Mouse (Mus musculus): ENCODE measurements around the gene Adgrf5. TPM values are rescaled to one million over a fixed set of nuclear protein-coding genes. Genes with fewer than 3 reads are reported as not detected.
A peak's percentile ranks its signal among the peaks of the same experiment; 100 is the strongest.
"Not testable (repeated sequence)": the region's sequence is repeated elsewhere in the genome, so short reads cannot be mapped to it uniquely, and the experiment has no call there.

Adgrf5 gene
- polyA plus RNA-seq (2015; fragmentation: Nextera tagmentation; extraction: Ambion mirVana) = 11.6 and 11.8 TPM in 2 replicates

- Histone ChIP-seq H3K9ac (no peak within 1 kb of the TSS), H3K27ac (0 out of 2 replicates have a peak within 1 kb of the TSS, but pooled peaks have one; percentile 27)
- WGBS = 23% methylated on average over 16 of the region's 16 CpGs
These were observed at the start of gene Adgrf5 for GRCm38 (mm10) chr17:43359826-43360619. Gene Adgrf5, plus strand, starts transcription at chr17:43360451.

GRCm38 (mm10) chr17:43325986-43326671, 34.1 kb upstream of the Adgrf5 start:
- Histone ChIP-seq H3K4me2 (replicated peaks) (peak overlapping the region; percentile 65; the same call in 1 of the 2 replicates), H3K27me3 (replicated peaks) (no peaks in the 10 kb centered on the region), H3K9me3 (no peaks in the 10 kb centered on the region), H3K9ac (no peak overlapping the region), H3K36me3 (no peaks in the 10 kb centered on the region), H3K27ac (no peak overlapping the region), H3K4me3 (replicated peaks) (no peak overlapping the region), H3K4me1 (replicated peaks) (0 out of 2 replicates have a peak, but pooled peaks cover 2% of the 10 kb centered on the region)
- peak; percentile 69 for ATAC-seq
- 48% methylated on average over 7 of the region's 7 CpGs for WGBS

More at GRCm38 (mm10) chr17:43359826-43360619, at the start of gene Adgrf5:
- H3K36me3 ChIP-seq = no peaks in the 10 kb centered on the region
- peak within 1 kb of the TSS; percentile 49 for H3K4me2 ChIP-seq (replicated peaks)
- 0 out of 2 replicates have a peak, but pooled peaks cover 9% of the 10 kb centered on the region for H3K4me1 ChIP-seq (replicated peaks)
- H3K9me3 ChIP-seq = no peaks in the 10 kb centered on the region
- ATAC-seq = peak; percentile 80
- no peaks in the 10 kb centered on the region for H3K27me3 ChIP-seq (replicated peaks)
- H3K4me3 ChIP-seq (replicated peaks) = peak within 1 kb of the TSS; percentile 26

- peak overlapping the region; percentile 3; the same call in 1 of the 2 replicates for H3K9ac ChIP-seq
- H3K4me2 ChIP-seq (replicated peaks) = peak overlapping the region; percentile 65
- 0 out of 2 replicates have a peak, but pooled peaks cover 2% of the 10 kb centered on the region for H3K4me1 ChIP-seq (replicated peaks)
- H3K9me3 ChIP-seq = no peaks in the 10 kb centered on the region
- peak overlapping the region; percentile 30 for H3K4me3 ChIP-seq (replicated peaks)
- 15% methylated on average over 28 of the region's 29 CpGs for WGBS
- H3K27ac ChIP-seq = peak overlapping the region; percentile 56
- H3K27me3 ChIP-seq (replicated peaks) = no peaks in the 10 kb centered on the region
- H3K36me3 ChIP-seq = no peaks in the 10 kb centered on the region
- ATAC-seq = peak; percentile 87
These were observed 33.2 kb upstream of the Adgrf5 start for GRCm38 (mm10) chr17:43326726-43327700.

- 55% methylated on average over 6 of the region's 6 CpGs for WGBS
- Histone ChIP-seq H3K4me2 (replicated peaks) (no peak overlapping the region), H3K4me3 (replicated peaks) (no peak overlapping the region), H3K9me3 (no peaks in the 10 kb centered on the region), H3K27ac (no peak overlapping the region), H3K36me3 (no peaks in the 10 kb centered on the region), H3K4me1 (replicated peaks) (0 out of 2 replicates have a peak, but pooled peaks cover 2% of the 10 kb centered on the region), H3K27me3 (replicated peaks) (no peaks in the 10 kb centered on the region), H3K9ac (no peak overlapping the region)
- ATAC-seq = peak; percentile 63
These were observed 32.4 kb upstream of the Adgrf5 start for GRCm38 (mm10) chr17:43327810-43328209.

- 0 out of 2 replicates have a peak, but pooled peaks cover 5% of the 10 kb centered on the region for H3K4me1 ChIP-seq (replicated peaks)
- ATAC-seq = no peak
- H3K27me3 ChIP-seq (replicated peaks) = no peaks in the 10 kb centered on the region
- H3K9ac ChIP-seq = no peak overlapping the region
- no peak overlapping the region for H3K4me3 ChIP-seq (replicated peaks)
- 77% methylated on average over 4 of the region's 4 CpGs for WGBS
- no peaks in the 10 kb centered on the region for H3K9me3 ChIP-seq
- no peaks in the 10 kb centered on the region for H3K36me3 ChIP-seq
- H3K27ac ChIP-seq = no peak overlapping the region
- no peak overlapping the region for H3K4me2 ChIP-seq (replicated peaks)
These were observed 31.0 kb upstream of the Adgrf5 start for GRCm38 (mm10) chr17:43329216-43329615.

GRCm38 (mm10) chr17:43329761-43330183, 30.5 kb upstream of the Adgrf5 start:
- no peak overlapping the region for H3K4me2 ChIP-seq (replicated peaks)
- H3K27ac ChIP-seq = no peak overlapping the region
- 74% methylated on average over 7 of the region's 7 CpGs for WGBS
- H3K36me3 ChIP-seq = no peaks in the 10 kb centered on the region
- no peaks in the 10 kb centered on the region for H3K27me3 ChIP-seq (replicated peaks)
- no peak overlapping the region for H3K4me3 ChIP-seq (replicated peaks)
- H3K9me3 ChIP-seq = no peaks in the 10 kb centered on the region
- H3K9ac ChIP-seq = no peak overlapping the region
- 0 out of 2 replicates have a peak, but pooled peaks cover 5% of the 10 kb centered on the region for H3K4me1 ChIP-seq (replicated peaks)
- ATAC-seq = no peak

- no peak for ATAC-seq
- 0 out of 2 replicates have a peak, but pooled peaks cover 3% of the 10 kb centered on the region for H3K4me1 ChIP-seq (replicated peaks)
- WGBS = 48% methylated on average over 5 of the region's 5 CpGs
- no peak overlapping the region for H3K4me3 ChIP-seq (replicated peaks)
- H3K4me2 ChIP-seq (replicated peaks) = no peak overlapping the region
- no peaks in the 10 kb centered on the region for H3K9me3 ChIP-seq
- no peaks in the 10 kb centered on the region for H3K27me3 ChIP-seq (replicated peaks)
- H3K9ac ChIP-seq = no peak overlapping the region
- H3K36me3 ChIP-seq = no peaks in the 10 kb centered on the region
- H3K27ac ChIP-seq = no peak overlapping the region
These were observed 27.6 kb upstream of the Adgrf5 start for GRCm38 (mm10) chr17:43332686-43333085.

- 34% methylated on average over 9 of the region's 9 CpGs for WGBS
- H3K27ac ChIP-seq = no peak overlapping the region
- H3K36me3 ChIP-seq = no peaks in the 10 kb centered on the region
- H3K4me1 ChIP-seq (replicated peaks) = 0 out of 2 replicates have a peak, but pooled peaks cover 3% of the 10 kb centered on the region
- no peak overlapping the region for H3K9ac ChIP-seq
- no peaks in the 10 kb centered on the region for H3K9me3 ChIP-seq
- ATAC-seq = peak; percentile 76
- no peak overlapping the region for H3K4me3 ChIP-seq (replicated peaks)
- H3K27me3 ChIP-seq (replicated peaks) = no peaks in the 10 kb centered on the region
- H3K4me2 ChIP-seq (replicated peaks) = no peak overlapping the region
These were observed 26.2 kb upstream of the Adgrf5 start for GRCm38 (mm10) chr17:43334074-43334473.

- Histone ChIP-seq H3K4me2 (replicated peaks) (no peak overlapping the region), H3K27me3 (replicated peaks) (no peaks in the 10 kb centered on the region), H3K36me3 (no peaks in the 10 kb centered on the region), H3K9me3 (no peaks in the 10 kb centered on the region), H3K27ac (no peak overlapping the region), H3K9ac (no peak overlapping the region), H3K4me3 (replicated peaks) (no peak overlapping the region), H3K4me1 (replicated peaks) (0 out of 2 replicates have a peak, but pooled peaks cover 3% of the 10 kb centered on the region)
- 76% methylated on average over 2 of the region's 2 CpGs for WGBS
- no peak for ATAC-seq
These were observed 22.6 kb upstream of the Adgrf5 start for GRCm38 (mm10) chr17:43337643-43338042.

GRCm38 (mm10) chr17:43338279-43338678, 22.0 kb upstream of the Adgrf5 start:
- Histone ChIP-seq H3K9ac (no peak overlapping the region), H3K36me3 (no peaks in the 10 kb centered on the region), H3K4me1 (replicated peaks) (0 out of 2 replicates have a peak, but pooled peaks cover 3% of the 10 kb centered on the region), H3K27me3 (replicated peaks) (no peaks in the 10 kb centered on the region), H3K27ac (no peak overlapping the region), H3K4me3 (replicated peaks) (no peak overlapping the region), H3K9me3 (no peaks in the 10 kb centered on the region), H3K4me2 (replicated peaks) (no peak overlapping the region)
- ATAC-seq = no peak
- WGBS = 81% methylated on average over 3 of the region's 3 CpGs

GRCm38 (mm10) chr17:43346499-43346898, 13.8 kb upstream of the Adgrf5 start:
- 95% methylated on average over 2 of the region's 2 CpGs for WGBS
- ATAC-seq; H3K4me1 ChIP-seq (replicated peaks); H3K27ac ChIP-seq; H3K9me3 ChIP-seq; H3K9ac ChIP-seq; H3K27me3 ChIP-seq (replicated peaks); H3K4me2 ChIP-seq (replicated peaks); H3K4me3 ChIP-seq (replicated peaks); H3K36me3 ChIP-seq: not testable (repeated sequence)
